Mouse (Mus musculus): ENCODE data around the gene App.

App gene

DNA sequence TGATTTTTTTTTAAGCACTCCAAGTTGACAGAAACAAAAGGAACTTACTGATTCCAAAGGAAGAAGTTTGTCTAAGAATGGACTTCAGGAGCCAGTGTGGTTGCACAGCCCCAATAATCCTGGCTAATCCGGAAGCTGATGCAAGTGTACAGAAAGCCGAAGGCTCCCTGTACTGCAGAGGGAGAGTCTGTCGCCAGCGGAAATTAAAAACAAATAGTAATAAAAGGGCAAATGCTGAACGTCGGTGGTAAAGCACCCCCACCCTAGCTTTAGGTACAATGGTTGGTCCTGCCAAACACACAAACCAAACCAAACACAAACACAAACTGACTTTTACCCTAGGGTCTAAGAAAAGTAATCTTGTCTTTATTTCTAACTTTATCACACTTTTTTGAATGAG, 98.7 kb downstream of the App start:
- no peak for DNase-seq

DNA sequence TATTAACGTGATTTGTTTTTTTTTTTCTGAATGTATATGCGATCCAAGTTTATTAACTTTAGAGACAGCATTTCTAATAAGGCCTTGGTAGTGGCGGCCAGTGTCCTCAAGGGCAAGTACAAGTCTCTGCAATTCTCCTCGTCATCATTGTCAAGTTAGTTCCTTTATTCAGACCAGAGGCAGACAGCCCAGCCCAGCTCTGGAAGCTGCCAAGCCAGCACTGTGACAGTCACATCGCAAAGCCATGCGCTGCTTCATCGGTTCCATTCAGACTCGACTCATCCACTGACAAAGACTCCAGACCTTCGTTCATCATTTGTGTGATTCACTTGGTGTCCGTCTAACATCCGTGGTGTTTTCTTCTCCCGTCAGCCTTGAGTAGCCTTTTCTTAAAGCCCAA, 100.9 kb downstream of the App start:
- peak in 1 of 2 experiments; percentile 11 for DNase-seq

GRCm38 (mm10) chr16:85071791-85072190, 101.8 kb downstream of the App start:
- DNase-seq: peak in 1 of 2 experiments; percentile 9

DNA sequence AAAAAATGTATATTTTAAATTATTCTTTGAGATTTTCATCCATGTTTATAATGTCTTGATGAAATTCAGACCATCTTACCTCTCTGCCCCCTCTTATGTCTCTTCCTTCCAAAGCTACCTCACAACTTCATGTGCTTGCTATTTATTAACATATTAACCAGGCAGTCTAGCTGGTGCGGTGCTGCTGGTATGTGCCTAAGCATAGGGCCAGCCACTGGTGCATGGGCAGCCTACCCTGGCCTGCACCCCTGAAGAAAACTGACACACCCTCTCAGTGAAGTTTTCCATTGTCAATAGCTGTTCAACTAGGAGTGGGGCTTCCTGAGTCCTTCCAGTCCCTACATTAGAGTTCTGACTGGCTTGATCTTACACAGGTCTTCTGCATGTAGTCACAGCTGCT, 102.3 kb downstream of the App start:
- no peak for DNase-seq

DNA sequence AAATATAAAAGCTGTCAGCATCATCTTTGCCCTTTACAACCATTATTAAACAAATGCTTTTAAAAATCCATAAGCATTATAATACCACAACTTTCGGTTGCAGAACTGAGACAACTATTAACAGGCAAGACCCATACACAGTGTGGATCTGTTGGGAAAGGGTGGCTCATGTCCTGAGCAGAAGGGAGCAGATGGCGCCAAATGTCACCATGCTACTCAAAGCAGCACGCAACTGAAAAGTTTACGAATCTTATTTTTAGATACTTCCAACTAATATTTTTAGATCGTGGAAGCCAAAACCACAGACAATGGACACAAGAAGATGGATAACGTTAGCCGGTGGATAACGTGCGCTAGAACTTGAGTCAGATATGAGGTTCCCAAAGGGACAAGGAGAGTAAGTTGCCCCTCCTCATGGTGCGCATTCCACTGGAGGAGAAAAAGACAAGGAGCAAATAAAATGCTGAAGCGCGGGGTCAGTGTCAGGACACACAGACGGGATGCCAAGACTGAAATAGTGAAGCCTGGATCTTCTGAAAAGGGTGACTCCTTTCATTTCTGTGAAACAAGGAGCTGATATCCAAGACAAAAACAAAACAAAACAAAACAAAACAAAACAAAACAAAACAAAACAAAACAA, 106.2 kb downstream of the App start:
- DNase-seq: no peak

GRCm38 (mm10) chr16:85066227-85066626, 107.3 kb downstream of the App start:
- DNase-seq: no peak

- DNase-seq: no peak
These were observed 108.8 kb downstream of the App start for GRCm38 (mm10) chr16:85064800-85065199.

GRCm38 (mm10) chr16:85062732-85063131, 110.8 kb downstream of the App start:
- DNase-seq: no peak

- no peak for DNase-seq
These were observed 111.8 kb downstream of the App start for GRCm38 (mm10) chr16:85061725-85062124.

DNA sequence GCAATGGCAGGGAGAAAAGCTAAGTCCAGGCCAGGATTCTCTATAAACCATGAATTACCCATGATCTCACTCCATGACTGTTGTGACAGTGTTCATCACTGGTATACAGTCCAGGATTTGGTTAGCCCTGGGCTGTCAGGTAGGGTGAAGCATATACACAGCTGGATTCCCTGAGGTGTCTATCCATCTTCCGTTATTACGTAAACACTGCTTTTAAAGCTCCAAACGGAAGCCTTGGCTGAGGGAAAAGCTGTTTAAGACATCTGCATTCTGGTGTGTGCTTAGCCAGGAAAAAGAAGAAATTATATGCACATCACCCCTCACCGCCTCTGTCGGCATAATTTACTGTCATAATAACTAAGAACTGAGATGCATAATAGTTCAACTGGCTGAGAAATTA, 115.4 kb downstream of the App start:
- no peak for DNase-seq

DNA sequence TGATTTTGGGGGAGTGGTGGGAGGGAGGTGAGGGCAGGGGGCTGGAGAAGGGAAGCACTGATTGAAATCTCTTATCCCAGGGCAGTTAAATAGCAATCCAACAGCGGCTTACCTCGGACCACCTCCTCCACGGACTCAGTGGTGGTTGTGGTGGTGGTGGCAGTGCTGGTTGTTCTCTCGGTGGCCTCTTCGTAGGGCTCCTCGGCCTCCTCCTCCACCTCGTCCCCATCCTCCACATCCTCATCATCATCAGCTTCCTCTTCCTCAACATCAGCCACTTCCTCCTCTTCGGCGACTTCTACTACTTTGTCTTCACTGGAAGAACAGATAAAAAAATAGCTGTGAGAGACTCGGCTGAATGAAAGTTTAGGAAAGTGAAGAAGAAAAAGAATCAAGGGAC, 117.4 kb downstream of the App start:
- DNase-seq: no peak

- DNase-seq: no peak
These were observed 119.6 kb downstream of the App start for GRCm38 (mm10) chr16:85053996-85054395.

- no peak for DNase-seq
These were observed 126.3 kb downstream of the App start for GRCm38 (mm10) chr16:85047310-85047709.

- DNase-seq: no peak
These were observed 132.2 kb downstream of the App start for GRCm38 (mm10) chr16:85041153-85041959.

DNA sequence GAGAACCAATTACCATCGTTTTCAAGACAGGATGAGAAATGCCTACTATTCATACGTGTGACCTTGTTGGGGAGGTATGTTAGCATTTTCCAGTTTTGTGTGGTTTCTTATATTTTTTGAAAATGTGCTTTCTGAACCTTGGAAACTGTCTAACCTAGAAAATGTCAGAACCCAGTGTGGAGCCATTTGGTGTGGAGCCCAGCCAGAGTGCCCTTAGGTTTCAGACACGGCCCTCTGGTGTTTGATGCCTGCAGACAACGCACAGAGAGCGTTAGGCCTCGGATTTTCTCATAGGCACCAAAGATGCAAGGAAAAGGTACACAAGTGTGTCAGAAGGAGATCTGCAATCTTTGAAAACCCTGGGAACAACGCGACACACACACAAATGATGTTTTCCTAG, 134.8 kb downstream of the App start:
- no peak for DNase-seq

DNA sequence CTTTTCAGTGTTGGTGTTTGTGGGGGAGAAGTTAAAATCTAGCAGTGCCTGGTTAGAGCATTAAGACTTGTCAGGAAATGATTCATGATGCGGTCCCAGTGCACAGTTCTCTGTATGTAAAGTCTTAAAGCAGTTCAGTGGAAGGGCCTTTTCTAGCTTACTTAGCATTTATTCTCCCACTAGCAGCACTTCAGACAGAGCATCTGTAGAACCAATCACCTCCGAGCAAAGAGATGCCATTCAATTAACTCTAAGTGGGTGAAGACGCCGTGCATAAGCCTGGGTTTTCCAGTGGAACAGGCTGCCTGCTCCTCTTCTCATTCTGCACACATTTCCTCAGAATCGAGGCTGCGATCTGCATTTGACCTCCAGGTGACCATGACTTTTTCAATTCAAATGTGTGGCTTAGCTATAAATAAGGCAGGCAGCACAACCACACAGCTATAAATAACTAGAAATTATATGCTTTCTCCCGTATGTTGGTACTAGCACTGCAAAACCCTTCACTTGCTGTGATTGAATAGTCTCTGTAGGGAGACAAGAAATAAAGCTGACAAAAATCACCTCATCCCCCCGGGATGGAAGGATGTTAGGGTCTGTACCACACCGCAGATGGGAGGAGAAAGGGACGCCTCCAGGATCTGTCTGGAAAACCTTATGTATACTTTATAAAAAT, 135.5 kb downstream of the App start:
- no peak for DNase-seq

GRCm38 (mm10) chr16:85035815-85036214, 137.8 kb downstream of the App start:
- no peak for DNase-seq

DNA sequence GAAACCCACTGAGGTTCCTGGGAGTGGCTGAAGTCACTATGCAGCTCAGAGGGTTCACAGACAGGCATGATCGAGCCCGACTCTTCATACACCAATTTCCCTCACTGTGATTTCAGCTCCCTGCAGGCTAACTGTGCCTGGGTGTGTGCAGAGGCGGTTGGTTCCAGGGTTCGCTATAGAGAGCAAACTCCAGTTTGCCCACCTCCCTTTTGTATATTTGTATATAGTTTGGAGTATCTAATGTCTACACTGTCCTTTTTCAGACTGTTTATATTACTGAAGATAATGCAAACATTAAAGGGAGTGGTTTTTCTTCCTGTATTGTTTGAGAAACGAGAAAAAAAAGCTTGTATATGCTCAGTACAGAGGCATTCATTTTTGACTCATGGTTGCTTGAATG, 139.8 kb downstream of the App start:
- DNase-seq: no peak

DNA sequence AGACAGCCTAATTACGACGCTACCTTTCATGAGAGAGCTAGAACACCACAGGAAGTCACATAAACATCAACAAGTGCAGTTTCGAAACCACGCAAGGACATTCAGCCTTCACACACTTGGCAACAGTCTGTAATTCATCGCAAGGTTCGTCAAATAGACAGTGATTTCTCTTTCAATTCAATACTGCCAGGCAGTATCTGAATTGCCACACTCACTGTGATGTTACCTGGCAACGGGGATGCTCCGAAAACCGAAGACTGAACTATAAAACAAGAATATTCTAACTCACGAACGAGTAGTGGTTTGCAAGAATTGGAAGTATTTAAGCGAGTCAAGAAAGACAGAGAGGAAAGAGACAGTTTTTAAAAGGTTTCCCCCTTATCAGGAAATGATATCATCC, 142.8 kb downstream of the App start:
- no peak for DNase-seq

DNA sequence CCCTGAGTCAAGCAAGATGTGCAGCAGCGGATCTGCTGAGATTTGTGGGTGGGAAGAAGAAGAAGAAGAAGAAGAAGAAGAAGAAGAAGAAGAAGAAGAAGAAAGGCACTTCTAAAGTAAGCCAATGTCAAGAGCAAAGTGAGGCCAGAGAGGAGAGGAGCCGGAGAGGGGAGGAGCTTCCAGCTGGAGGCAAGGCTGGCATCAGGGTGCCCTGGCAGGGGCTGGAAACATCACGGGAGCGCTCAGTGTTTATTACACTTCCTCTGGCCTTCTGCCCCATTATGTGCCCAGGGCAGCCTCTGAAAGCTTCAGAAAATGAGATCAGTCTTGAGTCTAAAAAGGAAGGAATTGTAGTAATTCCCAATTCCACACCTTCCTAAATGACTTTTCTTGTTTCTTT, 145.2 kb downstream of the App start:
- no peak for DNase-seq

DNA sequence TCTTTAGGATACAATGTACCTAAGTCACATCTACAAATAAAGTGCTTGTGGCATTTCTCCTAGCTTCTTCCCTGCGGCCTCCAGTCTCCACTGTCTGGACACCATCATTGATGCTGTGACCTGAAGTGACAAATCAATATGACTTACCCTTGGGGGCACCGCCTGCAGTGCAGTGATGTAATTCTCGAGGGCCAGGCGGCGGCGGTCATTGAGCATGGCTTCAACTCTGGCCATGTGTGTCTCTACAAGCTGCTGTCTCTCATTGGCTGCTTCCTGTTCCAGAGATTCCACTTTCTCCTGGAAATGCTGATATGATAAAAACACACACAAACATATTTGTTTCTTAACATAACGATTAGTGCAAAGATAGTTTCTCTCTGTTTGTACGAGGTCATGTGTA, 148.9 kb downstream of the App start:
- DNase-seq: no peak

- no peak for DNase-seq
These were observed 150.5 kb downstream of the App start for GRCm38 (mm10) chr16:85023106-85023505.

DNA sequence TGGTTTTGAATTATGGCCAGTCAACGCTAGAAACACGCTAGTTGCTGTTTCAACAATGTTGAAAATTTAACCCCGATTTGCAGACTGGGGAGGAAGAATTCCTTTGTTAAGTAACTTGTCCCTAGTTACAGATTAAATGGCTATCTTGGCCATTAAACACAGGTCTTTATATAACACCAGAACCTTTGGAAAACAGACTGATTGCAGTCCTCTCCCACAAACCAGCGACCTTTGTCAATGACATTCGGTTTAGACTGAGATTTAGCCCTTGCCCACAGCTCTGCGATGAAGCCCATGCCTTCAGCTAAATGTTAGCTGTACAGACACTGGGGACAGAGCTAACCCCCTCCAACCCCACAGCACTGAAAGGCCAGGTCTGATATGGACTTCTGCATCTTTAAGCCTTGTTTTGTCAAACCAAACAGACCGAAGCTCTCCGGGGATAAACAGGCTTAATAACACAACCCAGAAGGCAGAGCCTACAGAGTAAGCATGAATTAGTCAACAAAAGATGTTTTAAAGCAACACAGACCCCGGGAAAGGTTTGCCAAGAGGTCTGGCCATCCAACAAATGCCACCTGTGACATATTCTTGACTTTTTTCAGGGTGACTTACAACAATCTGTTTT, 152.8 kb downstream of the App start:
- no peak for DNase-seq

DNA sequence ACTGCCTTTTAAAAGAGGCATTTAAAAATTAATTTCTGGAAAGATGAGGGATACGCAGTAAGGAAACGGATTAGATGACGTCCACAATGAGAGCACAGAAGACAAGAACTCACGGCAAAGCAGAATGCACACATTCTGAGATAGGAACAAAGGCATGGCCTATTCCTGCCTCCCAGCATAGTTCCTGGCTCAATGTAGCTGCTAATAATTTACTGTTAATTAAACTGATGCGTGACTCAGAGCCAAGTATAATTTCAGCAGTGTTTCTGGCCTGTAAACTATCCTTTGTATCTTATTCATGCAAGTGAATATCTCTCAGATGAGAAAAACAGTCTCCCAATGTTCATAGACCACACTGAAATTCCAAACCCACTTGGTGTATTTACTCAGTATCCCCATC, 154.3 kb downstream of the App start:
- DNase-seq: no peak

Measured in spleen, adult 18-20 months (tissue).